Mouse (Mus musculus): ENCODE results near the gene Best2. TPM values are rescaled to one million over a fixed set of nuclear protein-coding genes. Genes with fewer than 3 reads are reported as not detected.

Gene Best2
- polyA plus RNA-seq (2021; fragmentation: Nextera tagmentation) = 0.09 TPM in 1 of 2 replicates, not detected in the other
- long read RNA-seq, experiment 1 = 0 reads
- long read RNA-seq, experiment 2 = 0 reads

GRCm38 (mm10) chr8:85014431-85014830 is at the start of gene Best2:
TSS of gene Best2 (minus strand) at chr8:85014531.

GRCm38 (mm10) chr8:85059879-85060616 is 45.7 kb upstream of the Best2 start, which contains the start of gene Fbxw9:
TSS of gene Fbxw9 (plus strand) at chr8:85060055.

GRCm38 (mm10) chr8:85036718-85037365 is 22.5 kb upstream of the Best2 start, which contains the start of gene Tnpo2:
TSS of gene Tnpo2 (plus strand) at chr8:85036915.

GRCm38 (mm10) chr8:85026670-85027515 is 12.6 kb upstream of the Best2 start, which contains the start of gene Trir:
TSS of gene Trir (plus strand) at chr8:85026823.

GRCm38 (mm10) chr8:85025098-85025932 is 11.0 kb upstream of the Best2 start, which contains the start of gene Asna1:
TSS of gene Asna1 (minus strand) at chr8:85025281.

GRCm38 (mm10) chr8:84990349-84990748 is 24.0 kb downstream of the Best2 start, which contains the start of gene Hook2:
TSS of gene Hook2 (plus strand) at chr8:84990603.

GRCm38 (mm10) chr8:84978248-84978940 is 35.9 kb downstream of the Best2 start, which contains the start of gene Junb:
TSS of gene Junb (minus strand) at chr8:84978718.

GRCm38 (mm10) chr8:84969241-84970134 is 44.8 kb downstream of the Best2 start, which contains the start of the genes Gm49661, Prdx2 and Rnaseh2a:
TSS of gene Gm49661 (minus strand) at chr8:84969433.
TSS of gene Prdx2 (plus strand) at chr8:84969587.
TSS of gene Rnaseh2a (minus strand) at chr8:84969767.

Small RNAs within 50 kb of the gene (microRNA-seq; reads per million reads assigned to microRNA genes)
- gene Mir7070 = 2.1 reads per million, percentile 3 among the genes with 10 or more reads in this experiment

Other genes starting within 250 kb of the Best2 start
- gene Nfix, start 214.2 kb downstream of the Best2 start, polyA plus RNA-seq (2021; fragmentation: Nextera tagmentation) = 211 and 265 TPM in 2 replicates
- gene Dand5, start 191.7 kb downstream of the Best2 start, polyA plus RNA-seq (2021; fragmentation: Nextera tagmentation) = 14.6 and 16.6 TPM in 2 replicates
- 36.3 and 37.5 TPM in 2 replicates for gene Gadd45gip1, start 183.0 kb downstream of the Best2 start, polyA plus RNA-seq (2021; fragmentation: Nextera tagmentation)
- gene Rad23a, start 173.9 kb downstream of the Best2 start, polyA plus RNA-seq (2021; fragmentation: Nextera tagmentation) = 132 and 159 TPM in 2 replicates
- 92.3 and 126 TPM in 2 replicates for gene Calr, start 167.6 kb downstream of the Best2 start, polyA plus RNA-seq (2021; fragmentation: Nextera tagmentation)
- gene Farsa, start 157.5 kb downstream of the Best2 start, polyA plus RNA-seq (2021; fragmentation: Nextera tagmentation) = 21.3 and 22.2 TPM in 2 replicates
- 18.5 and 21.1 TPM in 2 replicates for gene Syce2, start 142.4 kb downstream of the Best2 start, polyA plus RNA-seq (2021; fragmentation: Nextera tagmentation)
- 22.7 and 24.2 TPM in 2 replicates for gene Gcdh, start 120.6 kb downstream of the Best2 start, polyA plus RNA-seq (2021; fragmentation: Nextera tagmentation)
- gene Klf1, start 112.6 kb downstream of the Best2 start, polyA plus RNA-seq (2021; fragmentation: Nextera tagmentation) = 0.15 and 0.30 TPM in 2 replicates
- 4.5 and 6.6 TPM in 2 replicates for gene Dnase2a, start 106.0 kb downstream of the Best2 start, polyA plus RNA-seq (2021; fragmentation: Nextera tagmentation)
- 11.2 and 18.3 TPM in 2 replicates for gene Mast1, start 77.2 kb downstream of the Best2 start, polyA plus RNA-seq (2021; fragmentation: Nextera tagmentation)
- 0.15 TPM in 1 of 2 replicates, not detected in the other for gene Rtbdn, start 67.5 kb downstream of the Best2 start, polyA plus RNA-seq (2021; fragmentation: Nextera tagmentation)
- gene Gm49661, start 45.1 kb downstream of the Best2 start, polyA plus RNA-seq (2021; fragmentation: Nextera tagmentation) = not detected in 2 replicates
- 688 and 751 TPM in 2 replicates for gene Prdx2, start 44.9 kb downstream of the Best2 start, polyA plus RNA-seq (2021; fragmentation: Nextera tagmentation)
- 45.5 and 52.3 TPM in 2 replicates for gene Rnaseh2a, start 44.8 kb downstream of the Best2 start, polyA plus RNA-seq (2021; fragmentation: Nextera tagmentation)
- 142 and 144 TPM in 2 replicates for gene Junb, start 35.8 kb downstream of the Best2 start, polyA plus RNA-seq (2021; fragmentation: Nextera tagmentation)
- gene Hook2, start 23.9 kb downstream of the Best2 start, polyA plus RNA-seq (2021; fragmentation: Nextera tagmentation) = 5.0 and 6.2 TPM in 2 replicates
- gene Asna1, start 10.8 kb upstream of the Best2 start, polyA plus RNA-seq (2021; fragmentation: Nextera tagmentation) = 31.7 and 41.1 TPM in 2 replicates
- 71.1 and 83.3 TPM in 2 replicates for gene Trir, start 12.3 kb upstream of the Best2 start, polyA plus RNA-seq (2021; fragmentation: Nextera tagmentation)
- gene Tnpo2, start 22.4 kb upstream of the Best2 start, polyA plus RNA-seq (2021; fragmentation: Nextera tagmentation) = 24.3 and 26.5 TPM in 2 replicates
- 13.4 and 14.1 TPM in 2 replicates for gene Fbxw9, start 45.5 kb upstream of the Best2 start, polyA plus RNA-seq (2021; fragmentation: Nextera tagmentation)
- gene Gm5741, start 53.5 kb upstream of the Best2 start, polyA plus RNA-seq (2021; fragmentation: Nextera tagmentation) = not detected in 2 replicates
- gene Dhps, start 57.2 kb upstream of the Best2 start, polyA plus RNA-seq (2021; fragmentation: Nextera tagmentation) = 63.7 and 73.4 TPM in 2 replicates
- gene Wdr83os, start 66.2 kb upstream of the Best2 start, polyA plus RNA-seq (2021; fragmentation: Nextera tagmentation) = 140 and 142 TPM in 2 replicates
- gene Wdr83, start 66.8 kb upstream of the Best2 start, polyA plus RNA-seq (2021; fragmentation: Nextera tagmentation) = 35.6 and 36.8 TPM in 2 replicates
- gene Man2b1, start 68.7 kb upstream of the Best2 start, polyA plus RNA-seq (2021; fragmentation: Nextera tagmentation) = 20.7 and 26.6 TPM in 2 replicates
- 1.4 and 1.6 TPM in 2 replicates for gene Zfp791, start 108.6 kb upstream of the Best2 start, polyA plus RNA-seq (2021; fragmentation: Nextera tagmentation)
- gene Cks1brt, start 137.4 kb upstream of the Best2 start, polyA plus RNA-seq (2021; fragmentation: Nextera tagmentation) = not detected in 2 replicates
- gene Olfr371, start 211.5 kb upstream of the Best2 start, polyA plus RNA-seq (2021; fragmentation: Nextera tagmentation) = not detected in 2 replicates

All from layer of hippocampus, adult 6 months (tissue).